Mouse (Mus musculus) gastrocnemius, postnatal 10 days (tissue): ENCODE data around the gene Bmper. TPM values are rescaled to one million over a fixed set of nuclear protein-coding genes. Genes with fewer than 3 reads are reported as not detected.

Source experiments
- DNase-seq: peaks from one replicate; pipeline ENCODE4 v3.0.0; 2021; ENCODE audit warnings: mixed read lengths
- total RNA-seq, 2 experiments: library from RNA; stranded (reverse); gene quantifications; 2 replicates each; pipeline ENCODE4 v1.2.3; 2021

Gene Bmper
- total RNA-seq, 2 experiments from 2014 or later, result 5.9 to 8.0 TPM

DNA sequence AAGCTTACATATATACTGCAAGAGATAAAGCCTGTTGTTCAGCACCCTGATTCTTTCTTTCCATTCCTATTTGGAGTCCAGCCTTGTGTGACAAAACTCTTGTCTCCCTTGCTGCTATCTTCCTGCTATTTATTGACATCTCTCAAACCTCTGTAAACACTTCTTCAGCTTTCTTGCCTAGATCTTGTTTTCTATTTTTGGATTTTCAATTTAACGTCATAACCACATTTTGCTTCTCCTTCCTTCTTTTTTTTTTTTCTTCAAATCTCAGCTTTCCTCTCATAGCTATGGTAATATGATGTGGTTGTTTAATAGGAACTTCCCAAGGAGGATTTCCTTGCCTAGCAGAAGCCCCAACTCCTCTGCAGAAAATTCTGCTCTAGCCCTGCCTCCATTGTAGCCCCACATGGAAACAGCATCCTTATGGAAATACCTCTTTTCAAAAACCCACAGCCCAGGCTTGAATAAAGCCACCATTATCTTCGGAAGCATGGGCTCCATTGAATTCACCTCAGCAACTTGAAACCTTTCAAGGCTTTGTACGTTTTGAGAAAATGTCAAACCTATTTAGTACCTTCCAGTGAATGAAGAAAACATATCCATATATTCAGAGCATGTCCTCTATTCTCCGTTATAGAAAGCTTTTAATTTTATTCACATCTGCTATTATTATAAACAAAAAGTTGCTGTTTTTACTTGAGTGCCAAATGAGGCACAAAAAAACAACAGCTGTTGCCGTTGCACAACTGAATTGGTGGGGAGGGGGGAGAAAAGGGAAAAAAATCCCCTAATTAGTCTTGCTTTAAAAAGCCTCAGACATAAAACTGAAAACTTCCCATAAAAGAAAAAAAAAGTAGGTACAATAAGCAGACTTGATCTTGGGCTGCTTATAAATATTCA, 155.2 kb downstream of the Bmper start:
- no peak for DNase-seq

DNA sequence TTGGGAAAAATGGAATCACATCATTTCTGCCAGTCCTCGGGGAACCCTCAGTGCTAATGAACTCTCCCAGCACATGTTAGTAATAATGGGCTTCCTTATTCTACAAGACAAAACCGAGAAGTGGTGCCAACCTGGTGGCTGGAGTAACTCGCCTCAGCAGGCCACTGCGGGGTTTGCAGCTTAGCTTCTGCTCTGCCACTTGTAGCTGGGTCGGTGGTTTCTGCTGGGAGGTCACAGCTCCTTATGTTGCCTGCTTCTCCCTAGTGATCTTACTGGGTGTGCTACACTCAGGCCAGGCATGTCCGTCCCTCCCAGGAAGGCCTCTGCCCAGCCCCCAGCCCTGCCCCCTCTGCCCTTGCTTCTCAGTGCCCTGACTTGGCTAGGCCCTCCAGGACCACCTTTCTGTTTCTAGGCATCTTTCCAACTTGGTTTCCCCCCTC, 155.9 kb downstream of the Bmper start:
- DNase-seq, result peak; percentile 15

DNA sequence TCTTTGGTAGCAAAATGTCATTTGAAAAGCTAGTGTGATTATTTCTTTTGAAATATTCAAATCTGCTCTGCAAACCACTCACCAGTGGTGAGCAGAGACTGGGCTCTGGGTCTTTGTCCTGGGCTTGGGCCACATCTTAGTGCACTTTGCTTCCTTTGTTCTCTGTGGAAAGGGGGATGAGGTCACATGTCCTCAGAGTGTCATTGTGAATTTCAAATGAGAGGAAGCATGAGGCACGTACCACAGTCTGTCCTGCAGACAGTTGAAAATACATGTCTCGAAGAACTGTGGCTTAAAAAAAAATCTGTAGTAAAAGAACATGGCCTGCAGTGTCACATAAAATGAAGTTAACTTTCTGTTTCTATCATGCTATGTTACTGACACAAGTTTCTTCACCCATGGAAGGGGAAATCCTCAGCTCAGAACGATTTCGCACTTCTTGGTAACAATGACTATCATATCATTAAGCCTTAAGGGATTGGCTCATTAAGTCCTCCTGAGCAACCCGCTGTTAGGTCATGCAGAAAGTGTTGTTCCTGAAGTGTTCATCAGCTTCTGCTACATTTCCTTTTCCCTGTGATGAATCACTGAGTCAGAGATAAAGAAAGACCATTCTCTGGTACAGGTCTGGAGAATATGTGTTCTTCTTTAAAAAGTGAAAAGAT, 157.4 kb downstream of the Bmper start:
- DNase-seq, result no peak

DNA sequence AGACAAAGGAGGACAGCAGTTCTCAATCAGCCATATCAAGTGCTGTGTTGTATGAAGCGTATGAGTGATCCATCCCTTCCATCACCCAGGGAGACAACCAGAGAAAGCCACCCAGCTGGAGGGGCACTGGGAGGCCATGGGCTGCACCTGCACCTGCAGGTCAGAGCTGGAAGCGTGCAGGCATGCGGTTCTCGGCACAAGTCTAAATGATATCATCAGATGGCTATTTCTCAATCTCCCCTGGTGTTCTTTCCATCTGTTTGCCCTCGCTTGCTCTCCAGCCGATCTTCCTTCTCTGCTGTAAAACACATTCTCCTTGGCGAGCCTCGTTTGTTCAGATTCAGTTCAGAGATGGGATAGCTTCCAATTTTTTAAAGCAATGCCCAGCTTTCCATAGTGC, 160.4 kb downstream of the Bmper start:
- peak; percentile 20 for DNase-seq

DNA sequence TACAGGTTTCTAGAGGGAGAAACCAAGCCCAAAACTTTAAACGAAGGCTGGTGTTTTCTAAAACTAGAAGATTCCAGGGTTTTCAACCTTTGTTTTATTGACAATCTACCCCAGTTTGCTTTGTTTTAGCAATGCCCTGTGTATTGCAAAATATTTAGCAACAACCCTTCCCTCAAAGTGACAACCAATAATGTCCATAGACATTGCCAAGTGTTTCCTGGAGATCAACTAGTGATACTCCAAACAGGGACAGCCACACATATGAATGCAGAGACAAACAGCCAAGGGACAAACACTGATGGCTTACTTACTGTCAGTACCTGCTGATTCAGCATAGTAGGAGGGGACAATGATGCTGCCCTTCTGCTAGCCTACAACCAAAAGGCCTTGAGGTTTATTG, 161.0 kb downstream of the Bmper start:
- DNase-seq, result no peak

DNA sequence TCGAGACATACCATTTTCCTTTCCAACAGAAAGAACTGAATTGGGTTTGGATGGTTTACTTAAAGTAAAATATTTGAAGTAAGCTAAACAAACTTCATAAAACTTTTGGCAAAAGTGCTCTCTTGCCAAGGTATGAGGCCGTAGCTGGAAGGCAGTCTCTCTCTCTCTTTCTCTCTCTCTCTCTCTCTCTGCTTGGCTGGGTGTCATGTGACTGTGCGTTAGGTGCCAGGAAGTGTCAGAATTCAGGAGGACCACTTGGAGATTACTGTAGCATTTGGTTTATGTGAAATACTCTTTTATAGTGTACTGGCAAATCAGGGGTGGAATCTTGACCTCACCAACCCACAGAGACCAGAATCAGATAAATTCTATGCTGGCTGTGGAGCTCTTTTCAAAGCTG, 162.0 kb downstream of the Bmper start:
- DNase-seq, result no peak

DNA sequence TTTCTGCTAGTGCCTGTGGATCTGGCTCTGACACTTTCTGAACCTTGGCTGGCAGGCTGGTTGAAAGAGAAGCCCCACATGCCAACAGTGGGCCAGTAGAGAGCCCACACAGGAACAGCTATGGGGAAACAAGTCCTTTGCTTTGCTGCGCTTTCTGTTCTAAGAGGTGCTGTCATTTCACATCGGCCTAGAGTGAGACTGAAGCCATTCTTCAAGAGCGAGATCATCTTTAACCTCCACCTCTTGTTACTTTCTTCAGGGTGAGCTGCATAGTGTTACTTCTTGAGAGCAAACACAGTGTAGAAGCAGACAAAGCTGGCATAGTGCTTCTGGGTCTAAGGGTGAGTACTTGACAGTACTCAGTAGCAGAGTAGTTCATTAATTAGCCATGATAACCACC, 163.3 kb downstream of the Bmper start:
- no peak for DNase-seq

DNA sequence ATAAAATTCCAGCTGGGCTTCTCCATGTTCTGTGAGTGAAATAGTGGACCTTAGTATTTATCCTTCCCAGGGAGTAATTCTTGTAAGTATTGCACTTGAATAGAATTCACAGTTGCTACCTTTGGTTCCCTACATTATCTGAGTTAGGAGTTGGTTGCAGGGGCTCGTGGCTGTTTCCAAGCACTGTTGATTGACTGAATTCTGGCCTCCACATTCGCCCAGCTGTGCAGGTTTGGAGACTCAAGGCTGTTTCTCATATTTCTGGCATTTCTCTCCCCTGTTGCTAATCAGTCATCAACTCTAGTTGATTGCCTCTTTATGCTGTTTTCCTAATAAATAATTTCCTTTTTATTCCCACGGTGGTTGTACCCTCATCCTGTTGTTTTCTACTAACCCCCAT, 167.2 kb downstream of the Bmper start:
- DNase-seq, result no peak

DNA sequence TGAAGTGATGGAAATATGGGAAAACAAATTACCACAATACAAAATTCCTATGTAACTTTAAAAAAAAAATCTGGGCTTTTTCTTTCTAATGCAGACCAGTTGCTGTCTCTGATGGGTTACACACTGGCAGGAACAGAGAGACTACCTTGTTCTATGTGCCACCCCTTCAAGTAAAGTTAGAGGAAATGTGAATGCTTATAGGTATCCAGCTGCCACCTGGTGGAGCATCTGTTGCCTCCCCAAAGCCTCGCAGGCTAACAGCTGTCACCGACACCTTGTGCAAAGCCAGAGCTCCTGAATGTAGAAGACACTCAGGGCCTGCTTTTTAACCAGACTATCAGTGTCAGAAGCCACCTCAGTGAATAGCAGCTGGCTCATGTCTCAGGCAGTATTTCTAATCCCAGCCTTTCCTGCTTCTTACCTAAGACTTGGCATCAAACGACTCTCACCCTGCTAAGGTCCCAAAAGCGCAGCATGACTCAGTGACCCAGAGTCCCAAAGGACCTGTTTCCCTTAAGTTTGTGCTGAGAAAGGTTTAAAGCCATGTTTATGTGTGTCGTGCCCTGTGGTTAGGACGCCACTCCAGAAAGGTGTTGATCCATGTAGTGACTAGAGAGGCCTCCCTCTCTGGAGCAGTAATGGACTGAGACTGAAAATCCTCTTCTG, 171.9 kb downstream of the Bmper start:
- DNase-seq, result no peak

DNA sequence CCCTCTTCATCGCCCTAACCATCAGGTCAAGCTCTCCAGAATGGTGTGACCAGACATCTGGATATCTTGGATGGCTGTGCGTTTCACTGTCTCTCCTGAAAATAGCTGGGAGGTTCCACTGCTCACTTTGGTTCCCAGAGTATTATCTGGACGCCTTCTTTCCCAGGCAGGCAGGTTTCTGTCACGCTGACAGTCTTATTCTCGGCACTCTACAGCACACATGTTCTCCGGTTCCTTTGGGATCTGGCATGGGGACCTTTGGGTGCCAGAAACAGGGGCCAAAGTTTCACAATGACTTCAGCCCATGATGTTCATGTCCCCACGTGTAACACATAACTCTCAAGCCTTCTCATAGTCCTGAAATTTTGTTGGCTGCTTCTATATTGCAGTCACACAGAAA, 173.3 kb downstream of the Bmper start:
- DNase-seq, result no peak

DNA sequence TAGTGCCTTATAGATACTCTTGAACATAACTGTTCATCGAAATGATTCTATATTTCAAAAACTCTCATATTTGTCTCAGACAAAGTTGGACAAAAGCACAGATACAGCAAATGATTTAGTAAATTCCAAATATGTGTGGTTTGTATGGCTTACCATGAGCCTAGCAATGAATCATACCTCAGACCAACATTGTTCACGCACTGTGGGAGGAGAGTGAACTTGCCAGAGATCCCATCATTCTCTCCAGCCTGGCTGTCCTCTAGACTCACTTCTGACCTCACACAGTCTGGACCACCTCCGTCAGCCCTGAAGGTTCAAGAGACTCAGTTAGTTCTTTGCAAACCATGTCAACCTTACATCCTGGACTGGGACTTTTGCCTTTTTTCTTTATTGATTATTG, 175.0 kb downstream of the Bmper start:
- no peak for DNase-seq

DNA sequence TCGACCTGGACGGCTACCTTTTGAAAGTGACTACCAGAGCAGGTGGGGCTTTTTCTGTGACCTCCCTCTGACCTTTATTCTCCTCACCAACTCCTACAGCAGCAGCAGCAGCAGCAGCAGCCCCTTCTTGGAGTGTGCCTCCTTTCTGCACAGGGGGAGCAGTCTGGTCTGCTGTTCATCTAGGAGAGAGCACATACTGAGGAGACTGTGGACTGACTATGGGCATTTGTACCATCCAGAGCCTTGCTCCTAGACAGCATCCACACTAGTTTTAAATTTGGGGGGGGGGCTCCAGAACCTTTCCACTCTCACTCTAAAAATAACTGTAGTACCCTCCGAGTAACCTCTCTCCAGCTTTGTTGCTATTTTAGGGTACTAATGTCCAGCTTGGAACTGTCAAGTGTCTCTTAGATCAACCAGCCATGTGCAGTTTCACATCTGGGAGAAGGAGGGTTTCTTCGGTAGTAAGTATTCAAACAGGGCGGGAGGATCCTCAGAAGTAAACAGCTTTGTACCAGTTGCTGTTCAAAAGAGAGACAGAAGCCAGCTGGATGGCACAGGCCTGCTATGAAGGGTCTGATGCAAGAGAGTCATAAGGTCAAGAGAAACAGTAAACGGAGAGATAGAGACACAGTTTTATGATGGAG, 176.9 kb downstream of the Bmper start:
- DNase-seq, result no peak

DNA sequence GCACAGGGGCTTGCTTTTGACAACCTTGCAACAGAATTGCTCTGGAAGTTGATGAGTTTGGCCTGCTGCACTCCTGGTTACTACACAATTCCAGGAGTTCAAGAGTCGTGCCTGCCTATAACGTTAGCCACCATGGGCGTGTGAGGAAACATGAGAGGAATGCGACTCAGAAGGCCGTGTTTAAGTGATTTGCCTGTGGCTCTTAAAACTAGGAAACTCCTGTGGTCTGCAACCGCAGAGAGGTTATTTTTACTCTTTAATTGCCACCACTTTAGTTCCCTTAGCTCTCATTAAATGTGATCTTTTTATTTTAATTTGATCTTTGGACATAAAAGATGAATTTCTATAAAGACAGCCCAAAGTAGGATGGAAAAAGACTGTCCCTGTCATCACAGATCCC, 184.5 kb downstream of the Bmper start:
- DNase-seq, result no peak

DNA sequence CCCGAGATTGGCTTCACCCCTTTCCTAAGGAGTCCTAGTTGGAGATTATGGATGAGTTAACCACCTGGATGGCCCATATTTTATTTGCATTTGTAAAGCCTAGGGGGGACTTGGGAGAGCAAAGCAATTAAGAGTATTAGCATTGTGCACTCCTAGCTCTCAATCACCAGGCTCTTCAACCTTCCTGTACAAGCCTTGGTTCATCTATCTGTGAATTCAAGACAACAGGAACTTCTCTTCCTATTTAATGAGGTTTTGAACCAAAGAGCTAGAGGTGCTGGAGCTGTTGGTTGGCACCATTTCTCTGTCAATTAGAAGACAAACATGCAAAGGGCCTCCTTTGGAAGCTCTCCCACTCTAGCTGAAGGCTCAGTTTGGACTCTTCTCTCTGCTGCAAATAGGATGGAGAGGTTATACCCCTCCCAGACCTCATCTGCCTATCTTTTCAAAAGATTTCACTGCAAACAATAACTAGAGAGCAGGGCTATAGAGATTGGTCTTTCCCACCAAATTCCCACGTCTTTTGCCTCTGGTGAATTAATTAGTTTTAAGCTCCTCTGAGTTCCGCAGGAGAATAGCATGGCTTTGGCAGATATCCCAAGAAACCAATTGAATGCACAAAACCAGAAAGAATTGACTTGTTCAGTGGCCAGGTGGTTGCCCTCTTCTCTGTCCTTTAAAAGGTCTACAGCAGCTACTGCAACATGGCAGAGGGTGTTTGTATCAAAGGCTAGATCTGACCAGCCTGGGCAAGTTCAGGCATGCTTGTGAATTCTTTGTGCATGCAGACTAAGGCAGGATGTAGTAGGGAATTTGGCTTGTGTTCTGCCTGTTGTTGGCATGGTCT, 185.3 kb downstream of the Bmper start:
- no peak for DNase-seq

DNA sequence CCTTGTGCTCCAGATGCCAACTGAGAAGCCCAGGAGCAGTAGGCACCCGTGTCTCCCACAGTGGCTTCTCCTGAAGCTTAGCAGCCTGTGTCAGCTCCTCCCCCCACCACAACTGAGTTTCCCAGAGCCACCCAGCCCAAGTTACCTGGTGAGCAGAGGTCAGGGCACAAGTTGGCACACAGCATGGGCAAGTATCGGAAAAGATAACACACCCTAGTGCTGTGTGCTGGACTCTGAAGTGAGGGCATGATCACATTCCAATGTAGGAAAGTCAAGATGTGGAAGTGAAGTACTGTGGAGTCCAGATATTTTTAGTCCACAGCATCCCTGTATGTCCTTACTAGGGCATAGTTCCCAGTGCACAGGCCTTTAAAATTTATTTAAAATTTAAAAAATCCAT, 187.7 kb downstream of the Bmper start:
- DNase-seq, result no peak

DNA sequence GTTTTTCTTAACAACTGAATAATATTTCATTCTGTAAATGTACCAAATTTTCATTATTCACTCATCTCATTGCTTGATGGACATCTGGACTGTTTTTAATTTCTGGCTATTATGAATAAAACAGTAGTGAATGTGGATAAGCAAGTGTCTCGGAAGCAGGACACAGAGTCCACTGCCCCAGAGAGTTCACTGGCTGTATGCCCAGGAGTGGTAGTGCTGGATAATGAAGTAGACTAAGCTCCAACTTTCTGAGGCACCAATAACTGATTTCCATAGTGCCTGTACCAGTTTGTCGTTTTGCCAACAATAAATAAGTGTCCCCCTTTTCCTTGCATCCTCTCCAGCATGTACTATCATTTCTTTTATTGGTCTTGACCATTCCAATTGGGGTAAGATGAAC, 190.1 kb downstream of the Bmper start:
- DNase-seq, result no peak

DNA sequence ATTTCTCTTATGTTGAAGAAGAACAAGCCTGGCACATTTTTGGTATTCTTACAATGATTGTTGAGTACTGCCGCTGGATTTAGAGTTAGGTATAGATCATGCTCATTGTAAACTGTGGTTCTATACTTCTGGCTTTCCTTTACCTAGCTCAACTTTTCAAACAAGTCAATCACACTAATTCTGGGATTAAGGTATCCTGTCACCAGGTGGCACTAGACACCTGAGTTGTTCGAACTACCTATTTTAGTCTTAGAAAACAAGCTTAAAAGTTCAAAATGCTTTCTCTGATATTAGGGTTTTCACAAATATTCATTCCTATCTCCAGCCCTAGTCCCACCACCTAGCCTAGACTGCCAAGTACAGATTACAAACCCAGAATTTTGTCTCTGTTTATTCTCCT, 196.2 kb downstream of the Bmper start:
- DNase-seq, result no peak

DNA sequence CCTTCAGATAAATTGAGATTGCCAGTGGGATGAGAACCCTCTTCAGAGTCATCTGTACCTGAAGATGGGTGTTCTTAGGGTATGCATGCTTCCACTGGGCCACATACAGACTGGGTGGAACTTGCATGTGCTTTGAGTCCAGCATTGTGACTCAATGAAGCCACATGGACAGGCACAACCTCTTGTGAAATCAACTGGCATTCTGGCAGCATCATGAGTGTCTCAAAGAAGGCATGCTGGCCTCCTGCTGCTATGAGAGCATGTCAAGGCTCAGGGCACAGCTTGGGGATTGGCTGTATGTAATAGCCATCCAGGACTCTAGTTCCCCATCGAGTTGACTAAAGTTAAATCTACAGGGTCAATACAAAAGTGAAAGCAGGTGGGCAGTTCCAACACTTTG, 200.9 kb downstream of the Bmper start:
- DNase-seq, result no peak

DNA sequence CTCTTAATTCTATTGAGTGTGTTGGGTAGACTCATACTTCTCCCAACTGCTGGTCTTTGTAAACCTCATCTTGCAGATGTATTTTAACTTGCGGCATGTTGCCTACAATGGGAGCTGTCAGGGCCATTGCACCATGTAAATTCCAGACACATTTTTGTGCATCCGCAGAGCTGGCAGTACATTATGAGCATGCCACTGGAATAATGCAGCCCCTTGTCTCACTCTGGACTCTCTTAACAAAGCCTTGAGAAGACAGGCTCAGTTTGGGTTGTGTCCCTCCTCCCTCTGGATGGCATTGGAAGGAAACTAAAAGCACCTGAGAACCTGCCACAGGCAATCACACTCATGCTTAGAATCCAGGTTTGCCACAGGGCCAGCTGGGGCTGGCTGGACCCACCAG, 209.8 kb downstream of the Bmper start:
- no peak for DNase-seq

DNA sequence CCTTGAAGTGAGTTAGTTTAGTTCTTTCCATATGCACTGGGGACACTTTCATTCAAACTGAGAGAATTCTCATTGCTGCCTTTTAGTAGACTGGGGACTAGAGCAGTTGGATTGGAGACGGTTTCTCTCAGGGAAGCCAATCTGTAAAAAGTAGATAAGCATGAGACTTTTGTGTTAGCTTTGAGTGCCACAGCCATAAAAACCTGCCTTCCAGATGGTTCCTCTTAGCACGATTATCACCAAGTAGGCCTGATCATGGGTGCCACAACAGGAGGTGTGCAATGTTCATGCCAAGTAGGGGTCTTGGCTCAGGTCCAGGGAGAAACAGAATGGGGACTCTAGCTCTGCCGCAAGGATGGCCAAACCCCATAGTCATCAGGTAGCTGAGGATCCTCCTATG, 210.4 kb downstream of the Bmper start:
- DNase-seq, result no peak

DNA sequence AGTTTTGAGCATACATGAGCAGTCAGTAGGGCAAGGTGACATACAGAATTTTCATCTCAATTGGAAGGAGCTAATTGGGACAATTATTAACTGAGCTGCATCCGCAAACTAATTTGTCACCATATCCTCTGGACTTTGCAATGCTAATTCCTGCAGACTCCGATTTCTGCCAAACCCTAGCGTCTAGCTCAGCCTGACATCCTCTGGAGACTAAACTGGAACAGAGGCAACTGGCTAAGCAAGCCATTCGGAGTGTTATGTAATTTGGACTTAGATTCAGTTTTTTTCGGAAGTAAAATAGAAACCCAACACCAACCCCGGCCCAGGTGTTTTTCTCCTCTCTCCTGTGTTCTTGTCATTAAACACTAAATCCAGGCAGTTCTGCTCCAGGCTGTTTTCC, 213.9 kb downstream of the Bmper start:
- DNase-seq, result peak; percentile 14

DNA sequence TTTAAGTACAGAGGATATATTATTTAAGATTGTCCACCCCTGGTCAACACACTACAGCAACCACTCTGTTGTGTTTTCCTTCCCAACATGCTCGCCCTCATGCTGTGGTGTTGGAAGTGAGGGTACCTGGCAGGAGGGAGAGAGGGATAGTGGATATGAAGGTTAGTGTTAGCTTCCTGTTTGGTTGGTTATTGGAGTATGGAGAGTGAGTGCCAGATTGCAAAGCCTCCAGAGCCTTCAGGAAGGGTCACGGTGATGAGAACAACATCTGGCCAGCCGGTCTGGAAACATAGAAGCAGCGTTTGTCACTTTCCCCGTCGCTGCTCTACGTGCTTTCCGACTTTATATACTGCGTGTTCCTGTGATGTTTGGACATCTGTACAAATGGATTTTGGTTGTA, 215.8 kb downstream of the Bmper start:
- no peak for DNase-seq
